Mouse (Mus musculus) MEL (cell line): ENCODE results near the gene Mrpl46. TPM values are rescaled to one million over a fixed set of nuclear protein-coding genes. Genes with fewer than 3 reads are reported as not detected.

Experiments used
- DNase-seq: peaks from one replicate; pipeline ENCODE4 v3.0.0; 2011; ENCODE audit warnings: low read depth, low spot score
- H3K27ac ChIP-seq: 2 replicates; pipeline ENCODE4 v1.5.1; 2012; ENCODE audit warnings: low read depth, mild to moderate bottlenecking, control low read depth, low read length, moderate library complexity; ENCODE audit not compliant: control insufficient read depth
- H3K27me3 ChIP-seq, 2 experiments: fragments of 150-350 bp in 1 of 2; sonication (generic) in 1 of 2; 2 replicates each; pipeline ENCODE4 v1.6.1; 2012; ENCODE audit warnings: low read length in 2 of 2, mild to moderate bottlenecking in 2 of 2, improper control_type of control experiment in 1 of 2, moderate library complexity in 1 of 2; ENCODE audit not compliant: insufficient read depth in 2 of 2, control insufficient read depth in 1 of 2
- H3K36me3 ChIP-seq, 2 experiments: 2 replicates each; pipeline ENCODE4 v1.6.1; 2012 to 2014; ENCODE audit warnings: low read length in 2 of 2, improper control_type of control experiment in 1 of 2, inconsistent platforms in 1 of 2, mild to moderate bottlenecking in 1 of 2; ENCODE audit not compliant: insufficient read depth in 2 of 2, control insufficient read depth in 1 of 2
- H3K4me1 ChIP-seq, 2 experiments: fragments of 150-350 bp in 1 of 2; sonication (generic) in 1 of 2; 2 replicates each; pipeline ENCODE4 v1.6.1; 2012; ENCODE audit warnings: low read length in 2 of 2, improper control_type of control experiment in 1 of 2, mild to moderate bottlenecking in 1 of 2; ENCODE audit not compliant: insufficient read depth in 2 of 2, control insufficient read depth in 1 of 2
- H3K4me3 ChIP-seq, 2 experiments: fragments of 150-350 bp in 1 of 2; sonication (generic) in 1 of 2; 2 replicates each; pipeline ENCODE4 v1.5.1; 2012; ENCODE audit warnings: low read depth in 2 of 2, low read length in 2 of 2, mild to moderate bottlenecking in 2 of 2, moderate library complexity in 2 of 2, control low read depth in 1 of 2, improper control_type of control experiment in 1 of 2; ENCODE audit not compliant: control insufficient read depth in 1 of 2, insufficient read depth in 1 of 2
- H3K79me2 ChIP-seq: 2 replicates; pipeline ENCODE4 v1.6.1; 2012; ENCODE audit warnings: mild to moderate bottlenecking, low read length, moderate library complexity; ENCODE audit not compliant: control insufficient read depth, poor library complexity, insufficient read depth
- H3K9ac ChIP-seq: 2 replicates; pipeline ENCODE4 v1.6.1; 2012; ENCODE audit warnings: low read depth, mild to moderate bottlenecking, control low read depth, low read length, moderate library complexity; ENCODE audit not compliant: control insufficient read depth, poor library complexity, severe bottlenecking
- H3K9me3 ChIP-seq: fragments of 150-350 bp; sonication (generic); replicated peaks from 2 replicates; pipeline ENCODE4 v1.6.1; 2012; ENCODE audit warnings: mild to moderate bottlenecking, low read length, improper control_type of control experiment, moderate library complexity; ENCODE audit not compliant: insufficient read depth
- CHD1 ChIP-seq: IDR thresholded peaks from 2 replicates; pipeline ENCODE4 v1.6.1; 2012; ENCODE audit warnings: low read depth, mild to moderate bottlenecking, inconsistent platforms, low read length, improper control_type of control experiment
- CTCF ChIP-seq, 3 experiments: IDR thresholded peaks in 2 of 3; conservative IDR thresholded peaks in 1 of 3; 2 replicates each; pipeline ENCODE4 v1.5.1; 2011 to 2012; ENCODE audit warnings: low read length in 3 of 3, low read depth in 2 of 3, mild to moderate bottlenecking in 2 of 3, improper control_type of control experiment in 1 of 3, inconsistent platforms in 1 of 3, mixed read lengths in 1 of 3, moderate library complexity in 1 of 3; ENCODE audit not compliant: control insufficient read depth in 1 of 3, insufficient read depth in 1 of 3, poor library complexity in 1 of 3, severe bottlenecking in 1 of 3
- E2F4 ChIP-seq: IDR thresholded peaks from 2 replicates; pipeline ENCODE4 v1.6.1; 2011; ENCODE audit warnings: low read depth, low read length, improper control_type of control experiment, borderline replicate concordance
- ELF1 ChIP-seq: IDR thresholded peaks from 2 replicates; pipeline ENCODE4 v1.6.1; 2014; ENCODE audit warnings: low read depth, mild to moderate bottlenecking, inconsistent platforms, low read length, improper control_type of control experiment, moderate library complexity
- ETS1 ChIP-seq: IDR thresholded peaks from 2 replicates; pipeline ENCODE4 v1.6.1; 2012; ENCODE audit warnings: low read depth, mild to moderate bottlenecking, inconsistent platforms, low read length, improper control_type of control experiment, moderate library complexity
- GABPA ChIP-seq: IDR thresholded peaks from 2 replicates; pipeline ENCODE4 v1.6.1; 2012; ENCODE audit warnings: low read depth, mild to moderate bottlenecking, inconsistent platforms, low read length, improper control_type of control experiment, moderate library complexity
- JUND ChIP-seq: IDR thresholded peaks from 2 replicates; pipeline ENCODE4 v1.6.1; 2011; ENCODE audit warnings: low read depth, mild to moderate bottlenecking, improper control_type of control experiment, low read length
- MAFK ChIP-seq: IDR thresholded peaks from 2 replicates; pipeline ENCODE4 v1.6.1; 2011; ENCODE audit warnings: low read depth, mild to moderate bottlenecking, low read length, improper control_type of control experiment, borderline replicate concordance
- MYC ChIP-seq: IDR thresholded peaks from 2 replicates; pipeline ENCODE4 v1.6.1; 2011; ENCODE audit warnings: low read depth, mild to moderate bottlenecking, low read length, improper control_type of control experiment, moderate library complexity
- NELFE ChIP-seq: IDR thresholded peaks from 2 replicates; pipeline ENCODE4 v1.6.1; 2011; ENCODE audit warnings: low read depth, low read length, improper control_type of control experiment
- NRF1 ChIP-seq: IDR thresholded peaks from 2 replicates; pipeline ENCODE4 v1.6.1; 2014; ENCODE audit warnings: low read depth, mild to moderate bottlenecking, inconsistent platforms, low read length, improper control_type of control experiment, moderate library complexity; ENCODE audit not compliant: poor library complexity, insufficient read depth, severe bottlenecking
- POLR2AphosphoS5 ChIP-seq: IDR thresholded peaks from 2 replicates; pipeline ENCODE4 v1.6.1; 2012; ENCODE audit warnings: low read depth, borderline replicate concordance, mild to moderate bottlenecking, inconsistent platforms, low read length, moderate library complexity, mixed read lengths
- RAD21 ChIP-seq: IDR thresholded peaks from 2 replicates; pipeline ENCODE4 v1.6.1; 2011; ENCODE audit warnings: mild to moderate bottlenecking, low read depth, low read length, improper control_type of control experiment
- RCOR1 ChIP-seq: IDR thresholded peaks from 2 replicates; pipeline ENCODE4 v1.6.1; 2012; ENCODE audit warnings: low read depth, mild to moderate bottlenecking, inconsistent platforms, low read length, improper control_type of control experiment
- SIN3A ChIP-seq: IDR thresholded peaks from 2 replicates; pipeline ENCODE4 v1.6.1; 2012; ENCODE audit warnings: low read length, improper control_type of control experiment, inconsistent platforms
- SMC3 ChIP-seq: IDR thresholded peaks from 2 replicates; pipeline ENCODE4 v1.6.1; 2011; ENCODE audit warnings: low read depth, low read length, improper control_type of control experiment
- TAL1 ChIP-seq: IDR thresholded peaks from 2 replicates; pipeline ENCODE4 v1.6.1; 2012; ENCODE audit warnings: mild to moderate bottlenecking, inconsistent platforms, low read length, moderate library complexity, mixed read lengths
- TBP ChIP-seq: IDR thresholded peaks from 2 replicates; pipeline ENCODE4 v1.8.0; 2011; ENCODE audit warnings: low read depth, low read length, improper control_type of control experiment
- USF1 ChIP-seq: IDR thresholded peaks from 2 replicates; pipeline ENCODE4 v1.6.1; 2014; ENCODE audit warnings: low read depth, mild to moderate bottlenecking, inconsistent platforms, low read length, improper control_type of control experiment, moderate library complexity
- ZC3H11A ChIP-seq: IDR thresholded peaks from 2 replicates; pipeline ENCODE4 v1.6.1; 2012; ENCODE audit warnings: low read depth, mild to moderate bottlenecking, inconsistent platforms, low read length, improper control_type of control experiment
- ZNF384 ChIP-seq: IDR thresholded peaks from 2 replicates; pipeline ENCODE4 v1.6.1; 2012; ENCODE audit warnings: low read depth, mild to moderate bottlenecking, inconsistent platforms, low read length, improper control_type of control experiment
- polyA plus RNA-seq, 2 experiments: library from polyadenylated mRNA; stranded (reverse) in 1 of 2; unstranded in 1 of 2; fragments of >175 nt in 1 of 2; fragments of >200 nt in 1 of 2; gene quantifications; 2 replicates each; pipeline versions ENCODE4 v1.2.1 to v1.2.4; 2012; ENCODE audit warnings: low replicate concordance in 2 of 2, low read depth in 1 of 2; ENCODE audit not compliant: insufficient read length in 2 of 2, insufficient read depth in 1 of 2, missing spikeins in 1 of 2
- total RNA-seq: library from RNA; depleted of rRNA; stranded (reverse); fragments of 300-350 nt; gene quantifications from 2 replicates; pipeline ENCODE4 v1.2.3, GENCODE M21; 2012

The Mrpl46 gene
- total and polyA plus RNA-seq, 3 experiments: 67.2 to 70.8 TPM; not detected in 1

DNA sequence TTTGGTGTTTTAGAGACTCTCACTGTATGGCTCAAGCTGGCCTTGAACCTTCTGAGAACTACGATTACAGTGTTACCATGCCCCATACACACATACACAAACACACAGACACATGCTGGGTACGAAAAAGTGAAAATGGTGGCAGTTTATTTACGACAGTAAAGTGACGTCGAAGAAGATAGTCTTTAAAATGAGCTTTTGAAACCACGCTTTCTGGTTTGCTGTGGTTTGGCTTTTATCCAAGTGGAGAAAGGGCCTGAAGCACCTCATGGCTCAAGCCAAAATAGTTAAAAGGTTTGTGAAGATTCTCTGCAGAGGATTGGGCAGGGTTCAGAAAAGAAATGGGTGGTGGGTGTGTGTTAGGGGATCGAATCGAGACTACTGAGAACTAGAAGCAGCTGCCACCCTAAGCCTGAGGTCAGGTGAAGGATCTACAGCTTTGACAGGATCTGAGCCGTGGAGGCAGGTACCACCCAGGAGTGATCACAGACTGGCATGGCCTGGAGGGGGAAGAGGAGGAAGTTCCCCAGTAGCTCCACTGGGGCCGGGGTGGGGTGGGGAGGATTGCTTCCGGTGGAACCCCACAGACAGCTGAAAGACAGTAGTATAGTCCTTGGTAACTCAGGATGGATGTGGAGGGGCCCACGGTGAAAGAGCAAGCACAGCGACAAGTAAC, 10.7 kb upstream of the Mrpl46 start (continued):
- TF ChIP-seq TAL1: no peak
- TF ChIP-seq JUND: no peak
- TF ChIP-seq SMC3: no peak
- no peak for TF ChIP-seq ZNF384
- no peak for TF ChIP-seq ZC3H11A

DNA sequence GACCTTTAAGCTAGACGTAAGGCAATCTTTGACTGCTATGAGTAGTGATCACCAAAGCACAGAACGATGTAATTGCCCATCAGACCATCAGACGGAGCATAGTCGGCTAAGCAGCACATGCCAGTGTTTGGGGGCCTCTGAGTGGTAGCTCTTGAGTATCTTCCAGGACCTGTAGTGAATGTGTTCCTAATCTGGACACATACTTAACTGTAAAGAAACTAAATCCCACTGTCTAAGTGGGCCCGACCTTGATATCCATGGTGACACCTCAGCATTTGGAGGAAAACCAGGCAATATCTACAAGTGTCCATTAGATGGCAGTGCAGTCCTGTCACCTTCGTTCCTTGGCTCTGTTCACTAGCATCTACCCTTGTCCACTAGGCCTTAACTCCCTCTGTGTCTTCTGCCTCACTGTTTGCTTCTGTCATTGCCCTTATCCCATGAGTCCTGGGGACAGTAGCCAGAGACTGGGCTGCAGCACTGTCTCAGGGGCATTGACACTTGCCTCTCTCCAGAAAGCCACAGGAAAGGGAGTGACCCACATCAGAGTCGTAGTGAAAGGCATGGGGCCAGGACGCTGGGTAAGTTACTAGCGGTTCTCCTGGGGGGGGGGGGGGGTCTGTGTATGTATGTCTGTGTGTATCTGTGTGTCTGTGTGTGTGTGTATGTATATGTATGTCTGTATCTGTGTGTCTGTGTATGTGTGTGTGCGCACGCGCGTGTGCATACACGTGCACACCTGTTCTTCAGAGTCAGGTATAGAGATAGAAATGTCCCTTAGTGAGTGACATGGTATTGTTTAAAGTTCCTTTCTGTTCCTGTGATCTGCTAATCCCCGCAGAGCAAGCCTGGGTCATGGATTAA, 8.3 kb upstream of the Mrpl46 start:
- peak; percentile 84 for DNase-seq
- Histone ChIP-seq H3K27ac (no peak overlapping the region), H3K4me1 (peaks cover 13 to 32% of the 10 kb centered on the region in 2 experiments), H3K9ac (no peak overlapping the region), H3K9me3 (no peaks in the 10 kb centered on the region), H3K4me3 (no peak overlapping the region), H3K79me2 (no peaks in the 10 kb centered on the region), H3K36me3 (peaks cover 0 to 25% of the 10 kb centered on the region in 2 experiments; a peak in 3 of 4 replicates), H3K27me3 (no peaks in the 10 kb centered on the region)
- TF ChIP-seq NELFE (no peak), GABPA (no peak), MYC (no peak), RAD21 (peak; percentile 93), CHD1 (no peak), ZC3H11A (peak; percentile 92), ELF1 (no peak), SIN3A (no peak), RCOR1 (no peak), CTCF (IDR thresholded peaks at IDR 0.05 in 2 of 3, conservative IDR thresholded peaks at IDR 0.05 in 1 of 3; ENCODE audit: control insufficient read depth in 1 of 3, insufficient read depth in 1 of 3, low read depth in 2 of 3, low read length in 3 of 3, poor library complexity in 1 of 3, severe bottlenecking in 1 of 3) (peak; percentile 66 to 95 (median 91)), ETS1 (no peak), E2F4 (no peak), JUND (no peak), TBP (no peak), SMC3 (peak; percentile 92), MAFK (no peak), NRF1 (no peak), POLR2AphosphoS5 (no peak), USF1 (no peak)
